Comparison of ENCODE assay signal across 8 mouse cellular contexts in the genomic region with DNA sequence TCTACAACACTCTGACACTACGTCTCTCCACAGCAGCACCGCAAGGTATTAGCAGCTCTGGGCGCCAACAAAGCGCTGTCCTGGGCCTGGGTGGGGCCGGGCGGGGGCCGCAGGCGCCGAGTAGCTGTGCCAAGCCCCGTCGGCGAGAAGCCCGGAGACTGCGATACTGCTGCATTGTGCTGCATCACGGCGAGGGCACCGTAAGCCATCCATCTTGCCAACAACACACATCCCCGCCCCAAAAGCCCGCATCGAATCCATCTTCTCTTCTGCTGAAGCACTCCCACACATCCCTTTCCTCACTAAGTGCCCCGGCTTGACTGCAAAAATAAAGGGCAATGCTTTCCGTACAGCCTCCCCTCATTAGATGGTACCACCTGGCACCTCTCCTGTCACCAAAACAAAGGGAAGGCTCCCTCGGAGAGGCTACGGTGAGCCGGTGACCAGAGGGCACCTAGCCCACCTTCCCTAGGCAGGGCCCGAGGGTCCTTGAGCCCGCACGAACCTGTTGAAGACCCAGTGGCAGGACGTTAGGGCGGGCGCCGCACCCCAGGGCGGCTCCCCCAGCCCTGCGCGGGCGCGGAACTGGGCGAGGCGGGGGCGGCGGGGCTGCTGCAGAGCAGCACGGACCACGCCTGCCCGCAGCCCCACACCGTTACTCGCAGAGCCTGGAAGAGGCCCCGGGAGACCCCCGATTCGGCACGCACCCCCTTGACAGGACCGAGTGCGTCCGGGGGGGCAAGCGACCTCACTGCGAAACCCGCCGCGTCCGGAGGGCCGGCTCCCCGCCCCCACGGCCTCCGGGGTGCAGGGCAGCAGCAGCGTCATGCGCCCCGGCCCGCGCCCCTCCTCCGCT. TPM values are rescaled to one million over a fixed set of nuclear protein-coding genes. Genes with fewer than 3 reads are reported as not detected.
DNase-seq lines count a peak whose midpoint lies in the region; ATAC-seq lines count a peak whose summit lies in the region.

No protein-coding gene starts in this region.

- peak; percentile 98 for DNase-seq in heart, adult 11 months
- DNase-seq in heart, adult 8-10 months (ENCODE audit: low spot score), result no peak
- peak; percentile 71 for DNase-seq in embryo, embryonic 11 days
- peak; percentile 66 for DNase-seq in kidney, adult 18-20 months
- peak; percentile 69 for DNase-seq in limb, embryonic 11.5 days (ENCODE audit: low spot score)
- peak; percentile 96 for DNase-seq in midbrain, embryonic 11.5 days (ENCODE audit: low spot score, missing footprints)
- DNase-seq in spleen, postnatal 4 days (ENCODE audit: low spot score in 2 of 2), result peak; percentile 14 to 71

- no peaks in the 10 kb centered on the region for H3K36me3 ChIP-seq in limb, embryonic 11.5 days (ENCODE audit: control insufficient read depth, insufficient read depth, low read length)
- H3K36me3 ChIP-seq in midbrain, embryonic 11.5 days (ENCODE audit: control insufficient read depth, insufficient read depth, low read length), result no peaks in the 10 kb centered on the region

- H3K27me3 ChIP-seq in limb, embryonic 11.5 days (ENCODE audit: control insufficient read depth, insufficient read depth, low read length), result no peaks in the 10 kb centered on the region
- H3K27me3 ChIP-seq in midbrain, embryonic 11.5 days (ENCODE audit: control insufficient read depth, insufficient read depth, low read length), result no peaks in the 10 kb centered on the region

- WGBS in limb, embryonic 11.5 days, result under 1% methylated on average over 65 of the region's 69 CpGs
- under 1% methylated on average over 68 of the region's 69 CpGs for WGBS in midbrain, embryonic 11.5 days

- H3K9ac ChIP-seq in limb, embryonic 11.5 days (ENCODE audit: low read length), result peak overlapping the region; percentile 85
- peak overlapping the region; percentile 82 for H3K9ac ChIP-seq in midbrain, embryonic 11.5 days (ENCODE audit: low read length)

- ATAC-seq in granulocyte monocyte progenitor cell, adult 5-6 weeks (replicated peaks; ENCODE audit: poor library complexity, severe bottlenecking), result peak; percentile 55
- ATAC-seq in limb, embryonic 11.5 days (ENCODE audit: insufficient number of reproducible peaks, low FRiP score, low TSS enrichment, low read depth), result peak; percentile 69
- peak; percentile 66 for ATAC-seq in midbrain, embryonic 11.5 days (ENCODE audit: low FRiP score)

- 0 out of 2 replicates have a peak, but pooled peaks cover 3% of the 10 kb centered on the region for H3K4me1 ChIP-seq in limb, embryonic 11.5 days (ENCODE audit: control insufficient read depth, insufficient read depth, low read length)
- peaks cover 6% of the 10 kb centered on the region; the same call in 1 of the 2 replicates for H3K4me1 ChIP-seq in midbrain, embryonic 11.5 days (ENCODE audit: control insufficient read depth, insufficient read depth, low read length)

- no peaks in the 10 kb centered on the region for H3K9me3 ChIP-seq in limb, embryonic 11.5 days (ENCODE audit: control insufficient read depth, low read length)
- no peaks in the 10 kb centered on the region for H3K9me3 ChIP-seq in midbrain, embryonic 11.5 days (ENCODE audit: control insufficient read depth, low read length)

- H3K4me2 ChIP-seq in limb, embryonic 11.5 days (ENCODE audit: low read depth, severe bottlenecking), result peak overlapping the region; percentile 86
- peak overlapping the region; percentile 79 for H3K4me2 ChIP-seq in midbrain, embryonic 11.5 days

- H3K4me3 ChIP-seq in limb, embryonic 11.5 days (ENCODE audit: low read depth, low read length), result peak overlapping the region; percentile 96
- peak overlapping the region; percentile 88 for H3K4me3 ChIP-seq in midbrain, embryonic 11.5 days (ENCODE audit: low read depth, low read length)

- peak overlapping the region; percentile 79 for H3K27ac ChIP-seq in limb, embryonic 11.5 days (replicated peaks; ENCODE audit: low read depth, low read length)
- peak overlapping the region; percentile 74 for H3K27ac ChIP-seq in midbrain, embryonic 11.5 days (ENCODE audit: low read depth, low read length)

RNA-seq across cellular contexts. Expression of gene Sptbn1, which starts 0.7 kb away (rescaled TPM):
- total RNA-seq in heart, adult 8-10 months (2022), result 100 to 1,000 TPM; 542 to 588 (median 572) TPM
- 101 and 117 TPM in 2 replicates for total RNA-seq in granulocyte monocyte progenitor cell, adult 5-6 weeks (2014; fragmentation: Nextera tagmentation)
- total RNA-seq in granulocyte monocyte progenitor cell, adult 5-6 weeks (2017), result 159 and 165 TPM in 2 replicates
- polyA plus RNA-seq in limb, embryonic 11.5 days (2014; fragmentation: Nextera tagmentation; extraction: Ambion mirVana), result 65.4 and 71.7 TPM in 2 replicates
- 85.8 and 86.2 TPM in 2 replicates for polyA plus RNA-seq in midbrain, embryonic 11.5 days (2014; fragmentation: Nextera tagmentation; extraction: Ambion mirVana)
